Mouse (Mus musculus): ENCODE results near the gene March8. TPM values are rescaled to one million over a fixed set of nuclear protein-coding genes. Genes with fewer than 3 reads are reported as not detected.

The March8 gene
- polyA plus RNA-seq, 1 experiment from 2014 or later = 24.0 TPM

DNA sequence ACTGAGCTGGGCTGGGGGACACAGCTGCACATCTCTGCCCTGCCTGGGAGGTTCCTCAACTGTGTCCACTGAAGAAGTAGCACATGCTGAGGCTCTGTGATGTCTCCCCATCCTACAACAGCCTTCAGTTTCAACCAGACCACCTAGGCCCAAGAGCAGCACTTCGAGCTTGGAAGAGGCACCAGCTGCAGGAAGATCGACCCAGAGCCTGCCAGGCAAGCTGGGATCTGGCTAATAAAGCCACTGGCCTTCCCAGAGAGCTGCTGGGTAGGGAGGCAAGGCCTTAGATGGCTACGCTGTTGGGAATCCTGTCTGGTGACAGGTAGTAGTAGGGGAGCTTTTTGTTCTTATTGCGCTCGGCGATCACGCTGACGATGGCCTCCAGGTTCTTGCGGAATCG, 72.6 kb downstream of the March8 start:
- no peak for ATAC-seq (ENCODE audit: insufficient number of reproducible peaks, insufficient read depth, low FRiP score, low TSS enrichment, low read depth)
- Histone ChIP-seq H3K27ac (no peak overlapping the region), H3K36me3 (peaks cover 25% of the 10 kb centered on the region), H3K4me3 (replicated peaks) (no peak overlapping the region), H3K9me3 (no peaks in the 10 kb centered on the region), H3K4me1 (replicated peaks) (no peaks in the 10 kb centered on the region), H3K27me3 (no peaks in the 10 kb centered on the region), H3K9ac (replicated peaks) (no peak overlapping the region), H3K4me2 (no peak overlapping the region)
- 95% methylated on average over 10 of the region's 10 CpGs for WGBS

GRCm38 (mm10) chr6:116411716-116412115, 73.9 kb downstream of the March8 start:
- H3K9ac ChIP-seq (replicated peaks) = no peak overlapping the region
- H3K36me3 ChIP-seq = peaks cover 13% of the 10 kb centered on the region
- no peak overlapping the region for H3K27ac ChIP-seq
- H3K4me2 ChIP-seq = no peak overlapping the region
- H3K4me1 ChIP-seq (replicated peaks) = no peaks in the 10 kb centered on the region
- H3K4me3 ChIP-seq (replicated peaks) = no peak overlapping the region
- 84% methylated on average over 3 of the region's 3 CpGs for WGBS
- H3K9me3 ChIP-seq = no peaks in the 10 kb centered on the region
- no peaks in the 10 kb centered on the region for H3K27me3 ChIP-seq
- no peak for ATAC-seq (ENCODE audit: insufficient number of reproducible peaks, insufficient read depth, low FRiP score, low TSS enrichment, low read depth)

DNA sequence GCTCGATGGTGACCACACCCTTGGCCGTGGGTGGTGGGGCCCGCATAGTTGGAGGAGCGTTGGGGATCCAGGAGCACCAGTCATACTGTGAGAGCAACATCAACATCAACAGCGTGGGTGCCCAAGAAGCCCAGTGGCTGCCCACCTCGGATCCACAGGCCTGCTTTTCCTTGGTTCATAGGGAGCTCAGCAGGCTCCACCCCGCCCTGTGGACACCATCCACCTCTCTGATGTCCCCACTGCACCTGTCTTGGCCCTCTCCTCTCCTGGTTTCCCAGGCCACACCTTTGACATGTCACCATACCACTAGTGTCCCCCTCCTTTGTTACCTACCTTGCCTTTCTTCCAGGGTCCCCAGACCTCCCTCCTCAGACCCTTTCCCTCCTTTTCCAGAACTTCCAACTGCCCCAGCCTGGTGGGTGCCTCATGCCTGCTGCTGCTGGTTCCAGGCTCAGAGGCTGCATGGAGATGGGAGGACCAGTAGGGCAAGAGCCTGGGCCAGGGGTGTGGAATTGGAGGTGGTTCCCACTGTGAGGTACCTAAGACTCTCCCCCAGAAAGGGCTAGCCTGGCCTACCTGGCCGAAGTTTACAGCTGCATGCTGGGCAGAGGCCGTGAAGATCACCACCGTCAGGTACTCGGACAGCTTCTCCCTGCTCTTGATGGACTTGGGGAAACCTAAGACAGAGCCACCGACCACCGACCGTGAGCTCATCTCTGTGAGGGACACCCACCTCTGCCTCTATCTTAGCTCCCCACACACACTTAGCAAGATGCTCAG, 74.9 kb downstream of the March8 start:
- ATAC-seq (ENCODE audit: insufficient number of reproducible peaks, insufficient read depth, low FRiP score, low TSS enrichment, low read depth) = no peak
- H3K4me2 ChIP-seq = no peak overlapping the region
- H3K36me3 ChIP-seq = peaks cover 13% of the 10 kb centered on the region
- no peaks in the 10 kb centered on the region for H3K27me3 ChIP-seq
- H3K4me3 ChIP-seq (replicated peaks) = no peak overlapping the region
- 92% methylated on average over 14 of the region's 14 CpGs for WGBS
- no peaks in the 10 kb centered on the region for H3K4me1 ChIP-seq (replicated peaks)
- H3K9ac ChIP-seq (replicated peaks) = no peak overlapping the region
- no peaks in the 10 kb centered on the region for H3K9me3 ChIP-seq
- H3K27ac ChIP-seq = no peak overlapping the region

DNA sequence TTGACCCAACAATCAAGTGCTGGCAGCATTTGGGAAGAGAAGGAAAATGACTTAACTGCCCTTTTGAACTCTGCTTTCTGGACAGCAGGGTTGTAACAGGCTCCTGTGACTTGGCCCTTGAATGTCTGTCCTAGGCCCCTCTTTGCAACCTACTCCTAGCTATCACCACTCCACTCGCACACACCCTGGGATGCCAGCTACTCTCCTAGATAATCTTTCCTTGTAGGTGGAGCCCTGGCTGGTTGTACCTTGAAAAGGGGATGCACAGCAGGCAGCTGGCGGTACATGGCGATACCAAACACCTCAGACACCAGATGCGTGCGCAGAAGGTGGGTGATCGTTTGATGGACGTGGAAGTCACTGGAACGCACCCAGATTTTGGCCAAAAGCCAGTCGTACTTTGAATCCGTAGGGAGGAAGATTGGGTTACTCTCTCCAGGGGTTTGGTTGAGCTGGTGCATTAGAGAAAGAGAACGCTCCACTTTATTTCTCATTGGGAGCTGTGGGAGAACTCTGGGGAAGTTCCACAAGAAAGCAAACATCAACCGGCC, 77.4 kb downstream of the March8 start:
- ATAC-seq (ENCODE audit: insufficient number of reproducible peaks, insufficient read depth, low FRiP score, low TSS enrichment, low read depth) = no peak
- no peak overlapping the region for H3K4me3 ChIP-seq (replicated peaks)
- H3K9me3 ChIP-seq = no peaks in the 10 kb centered on the region
- H3K27ac ChIP-seq = no peak overlapping the region
- H3K9ac ChIP-seq (replicated peaks) = no peak overlapping the region
- WGBS = 89% methylated on average over 12 of the region's 12 CpGs
- H3K27me3 ChIP-seq = no peaks in the 10 kb centered on the region
- H3K36me3 ChIP-seq = peaks cover 6% of the 10 kb centered on the region
- no peak overlapping the region for H3K4me2 ChIP-seq
- H3K4me1 ChIP-seq (replicated peaks) = no peaks in the 10 kb centered on the region

GRCm38 (mm10) chr6:116416000-116416552, 78.3 kb downstream of the March8 start:
- Histone ChIP-seq H3K4me2 (no peak overlapping the region), H3K27ac (no peak overlapping the region), H3K27me3 (no peaks in the 10 kb centered on the region), H3K4me1 (replicated peaks) (no peaks in the 10 kb centered on the region), H3K4me3 (replicated peaks) (no peak overlapping the region), H3K9me3 (no peaks in the 10 kb centered on the region), H3K9ac (replicated peaks) (no peak overlapping the region), H3K36me3 (no peaks in the 10 kb centered on the region)
- 90% methylated on average over 6 of the region's 6 CpGs for WGBS
- ATAC-seq (ENCODE audit: insufficient number of reproducible peaks, insufficient read depth, low FRiP score, low TSS enrichment, low read depth) = no peak

GRCm38 (mm10) chr6:116417518-116418315, 79.9 kb downstream of the March8 start:
- Histone ChIP-seq H3K27ac (no peak overlapping the region), H3K36me3 (no peaks in the 10 kb centered on the region), H3K9ac (replicated peaks) (no peak overlapping the region), H3K4me2 (no peak overlapping the region), H3K27me3 (no peaks in the 10 kb centered on the region), H3K9me3 (no peaks in the 10 kb centered on the region), H3K4me3 (replicated peaks) (no peak overlapping the region), H3K4me1 (replicated peaks) (no peaks in the 10 kb centered on the region)
- WGBS = 63% methylated on average over 6 of the region's 6 CpGs
- no peak for ATAC-seq (ENCODE audit: insufficient number of reproducible peaks, insufficient read depth, low FRiP score, low TSS enrichment, low read depth)

DNA sequence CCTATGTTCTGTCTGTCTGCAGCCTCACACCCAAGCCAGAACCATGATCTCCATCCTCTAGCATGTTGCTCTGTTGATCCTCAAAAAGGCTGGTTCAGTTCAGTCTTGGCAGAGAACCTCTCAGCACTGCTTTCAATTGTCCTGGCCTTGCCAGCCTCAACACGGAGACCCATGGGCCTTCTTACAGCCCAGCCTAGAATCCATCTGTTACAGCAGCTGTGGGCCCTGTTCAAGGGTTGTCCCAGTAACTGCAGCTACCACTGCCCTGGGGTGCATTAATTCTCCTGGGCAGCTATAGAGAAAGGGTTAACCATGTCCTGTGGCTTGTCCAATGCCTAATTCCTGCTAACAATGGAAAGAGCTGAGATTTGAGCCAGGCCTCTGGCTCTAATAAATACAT, 80.7 kb downstream of the March8 start:
- no peaks in the 10 kb centered on the region for H3K9me3 ChIP-seq
- no peaks in the 10 kb centered on the region for H3K27me3 ChIP-seq
- no peak overlapping the region for H3K9ac ChIP-seq (replicated peaks)
- WGBS = 78% methylated on average over 1 of the region's 1 CpGs
- H3K36me3 ChIP-seq = no peaks in the 10 kb centered on the region
- H3K27ac ChIP-seq = no peak overlapping the region
- no peak for ATAC-seq (ENCODE audit: insufficient number of reproducible peaks, insufficient read depth, low FRiP score, low TSS enrichment, low read depth)
- no peaks in the 10 kb centered on the region for H3K4me1 ChIP-seq (replicated peaks)
- H3K4me2 ChIP-seq = no peak overlapping the region
- H3K4me3 ChIP-seq (replicated peaks) = no peak overlapping the region

DNA sequence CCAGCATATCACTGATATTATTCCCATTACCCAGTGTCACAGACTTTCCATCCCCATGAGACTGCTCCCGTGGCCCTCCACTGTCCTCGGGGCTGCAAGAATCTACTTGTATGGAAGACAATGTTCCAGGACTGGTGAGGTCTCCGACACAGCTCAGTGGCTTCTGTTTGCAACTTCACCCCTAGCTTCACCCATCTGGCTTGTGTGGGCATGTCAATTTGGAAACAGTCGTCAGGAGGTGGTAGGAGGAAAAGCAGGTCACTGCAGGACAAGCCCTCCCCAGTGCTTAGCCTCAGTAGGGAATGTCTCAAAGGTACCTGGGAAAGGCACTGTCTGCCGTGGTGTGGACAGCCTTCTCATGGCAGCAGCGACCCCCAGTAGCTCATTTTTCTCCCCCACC, 81.9 kb downstream of the March8 start:
- no peaks in the 10 kb centered on the region for H3K36me3 ChIP-seq
- H3K4me3 ChIP-seq (replicated peaks) = no peak overlapping the region
- H3K4me2 ChIP-seq = no peak overlapping the region
- no peak for ATAC-seq (ENCODE audit: insufficient number of reproducible peaks, insufficient read depth, low FRiP score, low TSS enrichment, low read depth)
- H3K27ac ChIP-seq = no peak overlapping the region
- 74% methylated on average over 6 of the region's 6 CpGs for WGBS
- H3K9ac ChIP-seq (replicated peaks) = no peak overlapping the region
- no peaks in the 10 kb centered on the region for H3K9me3 ChIP-seq
- no peaks in the 10 kb centered on the region for H3K27me3 ChIP-seq
- H3K4me1 ChIP-seq (replicated peaks) = no peaks in the 10 kb centered on the region

GRCm38 (mm10) chr6:116420271-116420670, 82.4 kb downstream of the March8 start:
- Histone ChIP-seq H3K36me3 (no peaks in the 10 kb centered on the region), H3K4me2 (no peak overlapping the region), H3K9ac (replicated peaks) (no peak overlapping the region), H3K4me3 (replicated peaks) (no peak overlapping the region), H3K27me3 (no peaks in the 10 kb centered on the region), H3K4me1 (replicated peaks) (no peaks in the 10 kb centered on the region), H3K27ac (no peak overlapping the region), H3K9me3 (no peaks in the 10 kb centered on the region)
- 82% methylated on average over 10 of the region's 10 CpGs for WGBS
- ATAC-seq (ENCODE audit: insufficient number of reproducible peaks, insufficient read depth, low FRiP score, low TSS enrichment, low read depth) = no peak

DNA sequence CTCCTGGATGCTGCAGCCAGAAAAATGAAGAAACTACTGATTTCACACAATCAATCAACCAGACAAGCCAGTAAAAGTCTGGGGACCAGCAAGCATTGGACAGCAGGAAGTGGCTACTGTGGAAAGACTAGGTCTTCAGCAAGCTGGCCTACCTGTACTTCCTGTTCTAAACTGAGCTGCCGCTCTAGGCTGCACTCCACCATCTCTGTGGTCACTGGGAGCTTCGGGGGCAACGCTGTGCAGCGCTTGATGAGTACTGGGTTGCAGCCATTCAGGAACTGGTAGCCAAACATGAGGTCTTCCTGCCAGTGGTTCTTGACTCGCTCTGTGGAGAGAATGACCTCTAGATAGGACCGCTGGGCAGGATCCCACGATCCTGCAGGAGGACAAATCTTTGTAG, 85.2 kb downstream of the March8 start:
- Histone ChIP-seq H3K27ac (no peak overlapping the region), H3K9me3 (no peaks in the 10 kb centered on the region), H3K36me3 (no peaks in the 10 kb centered on the region), H3K4me3 (replicated peaks) (no peak overlapping the region), H3K4me2 (no peak overlapping the region), H3K4me1 (replicated peaks) (no peaks in the 10 kb centered on the region), H3K9ac (replicated peaks) (no peak overlapping the region), H3K27me3 (no peaks in the 10 kb centered on the region)
- no peak for ATAC-seq (ENCODE audit: insufficient number of reproducible peaks, insufficient read depth, low FRiP score, low TSS enrichment, low read depth)
- WGBS = 89% methylated on average over 7 of the region's 7 CpGs

DNA sequence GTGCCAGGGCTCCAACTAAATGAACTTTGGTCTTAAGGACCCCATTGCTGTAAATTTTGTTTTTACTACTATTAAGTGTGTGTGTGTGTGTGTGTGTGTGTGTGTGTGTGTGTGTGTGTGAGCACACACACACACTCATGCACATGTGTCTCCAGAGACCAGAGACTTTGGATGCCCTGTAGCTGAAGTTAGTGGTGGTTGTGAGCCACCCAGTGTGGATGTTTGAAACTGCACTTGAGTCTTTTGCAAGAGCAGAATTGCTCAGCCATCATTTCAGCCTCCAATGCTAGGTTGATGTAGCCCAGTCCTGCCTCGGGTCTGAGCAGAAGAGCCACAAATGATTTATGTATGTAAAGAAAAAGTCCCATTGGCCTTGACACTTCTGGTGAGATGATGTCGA, 85.8 kb downstream of the March8 start:
- no peaks in the 10 kb centered on the region for H3K4me1 ChIP-seq (replicated peaks)
- H3K9ac ChIP-seq (replicated peaks) = no peak overlapping the region
- no peak overlapping the region for H3K27ac ChIP-seq
- H3K4me2 ChIP-seq = no peak overlapping the region
- no peak for ATAC-seq (ENCODE audit: insufficient number of reproducible peaks, insufficient read depth, low FRiP score, low TSS enrichment, low read depth)
- 58% methylated on average over 2 of the region's 2 CpGs for WGBS
- H3K27me3 ChIP-seq = no peaks in the 10 kb centered on the region
- H3K9me3 ChIP-seq = no peaks in the 10 kb centered on the region
- H3K4me3 ChIP-seq (replicated peaks) = no peak overlapping the region
- no peaks in the 10 kb centered on the region for H3K36me3 ChIP-seq
